Mouse (Mus musculus): ENCODE measurements around the gene Zfp51.
"Not testable (repeated sequence)": the region's sequence is repeated elsewhere in the genome, so short reads cannot be mapped to it uniquely, and the experiment has no call there.

Gene Zfp51

GRCm38 (mm10) chr17:21450138-21450704 is at the start of gene Zfp51:
Gene Zfp51 (plus strand): TSS chr17:21450374.
- DNase-seq (ENCODE audit: extremely low read depth, low read depth, low spot score): peak; percentile 66

- no peak for DNase-seq (ENCODE audit: extremely low read depth, low read depth, low spot score)
Observed at GRCm38 (mm10) chr17:21422664-21423599, 27.2 kb upstream of the Zfp51 start, which contains the start of gene Zfp54. Gene Zfp54 (plus strand): TSS chr17:21423227.

- DNase-seq (ENCODE audit: extremely low read depth, low read depth, low spot score): not testable (repeated sequence)
Observed at GRCm38 (mm10) chr17:21438806-21439400, 11.3 kb upstream of the Zfp51 start.

- DNase-seq (ENCODE audit: extremely low read depth, low read depth, low spot score): no peak
Observed at GRCm38 (mm10) chr17:21449669-21450068, 505 bp upstream of the Zfp51 start.

GRCm38 (mm10) chr17:21463550-21463949 is 13.4 kb downstream of the Zfp51 start:
- DNase-seq (ENCODE audit: extremely low read depth, low read depth, low spot score): no peak

- no peak for DNase-seq (ENCODE audit: extremely low read depth, low read depth, low spot score)
Observed at GRCm38 (mm10) chr17:21472032-21472652, 22.0 kb downstream of the Zfp51 start.

GRCm38 (mm10) chr17:21472653-21473307 is 22.6 kb downstream of the Zfp51 start:
- DNase-seq (ENCODE audit: extremely low read depth, low read depth, low spot score): no peak

- DNase-seq (ENCODE audit: extremely low read depth, low read depth, low spot score): no peak
Observed at GRCm38 (mm10) chr17:21473362-21474190, 23.4 kb downstream of the Zfp51 start.

GRCm38 (mm10) chr17:21474729-21475128 is 24.6 kb downstream of the Zfp51 start:
- not testable (repeated sequence) for DNase-seq (ENCODE audit: extremely low read depth, low read depth, low spot score)

- not testable (repeated sequence) for DNase-seq (ENCODE audit: extremely low read depth, low read depth, low spot score)
Observed at GRCm38 (mm10) chr17:21475290-21475689, 25.1 kb downstream of the Zfp51 start.

- not testable (repeated sequence) for DNase-seq (ENCODE audit: extremely low read depth, low read depth, low spot score)
Observed at GRCm38 (mm10) chr17:21476351-21476750, 26.2 kb downstream of the Zfp51 start.

GRCm38 (mm10) chr17:21478103-21478777 is 28.1 kb downstream of the Zfp51 start:
- DNase-seq (ENCODE audit: extremely low read depth, low read depth, low spot score): not testable (repeated sequence)

- DNase-seq (ENCODE audit: extremely low read depth, low read depth, low spot score): peak; percentile 50
Observed at GRCm38 (mm10) chr17:21488760-21489499, 38.8 kb downstream of the Zfp51 start, which contains the start of gene Zfp53. Gene Zfp53 (plus strand): TSS chr17:21488998.

GRCm38 (mm10) chr17:21489500-21490001 is 39.4 kb downstream of the Zfp51 start:
- DNase-seq (ENCODE audit: extremely low read depth, low read depth, low spot score): no peak

GRCm38 (mm10) chr17:21501365-21501764 is 51.2 kb downstream of the Zfp51 start:
- no peak for DNase-seq (ENCODE audit: extremely low read depth, low read depth, low spot score)

- DNase-seq (ENCODE audit: extremely low read depth, low read depth, low spot score): no peak
Observed at GRCm38 (mm10) chr17:21504524-21504923, 54.4 kb downstream of the Zfp51 start.

- no peak for DNase-seq (ENCODE audit: extremely low read depth, low read depth, low spot score)
Observed at GRCm38 (mm10) chr17:21506258-21506657, 56.1 kb downstream of the Zfp51 start.

GRCm38 (mm10) chr17:21509756-21510155 is 59.6 kb downstream of the Zfp51 start:
- no peak for DNase-seq (ENCODE audit: extremely low read depth, low read depth, low spot score)
